Mouse (Mus musculus): ENCODE measurements at regions not wholly inside any gene's neighbourhood (a gene's known extent, or its start where the extent isn't known, plus 50 kb on each side); places are given as distances from the start of the nearest gene placed in this dataset.

DNA sequence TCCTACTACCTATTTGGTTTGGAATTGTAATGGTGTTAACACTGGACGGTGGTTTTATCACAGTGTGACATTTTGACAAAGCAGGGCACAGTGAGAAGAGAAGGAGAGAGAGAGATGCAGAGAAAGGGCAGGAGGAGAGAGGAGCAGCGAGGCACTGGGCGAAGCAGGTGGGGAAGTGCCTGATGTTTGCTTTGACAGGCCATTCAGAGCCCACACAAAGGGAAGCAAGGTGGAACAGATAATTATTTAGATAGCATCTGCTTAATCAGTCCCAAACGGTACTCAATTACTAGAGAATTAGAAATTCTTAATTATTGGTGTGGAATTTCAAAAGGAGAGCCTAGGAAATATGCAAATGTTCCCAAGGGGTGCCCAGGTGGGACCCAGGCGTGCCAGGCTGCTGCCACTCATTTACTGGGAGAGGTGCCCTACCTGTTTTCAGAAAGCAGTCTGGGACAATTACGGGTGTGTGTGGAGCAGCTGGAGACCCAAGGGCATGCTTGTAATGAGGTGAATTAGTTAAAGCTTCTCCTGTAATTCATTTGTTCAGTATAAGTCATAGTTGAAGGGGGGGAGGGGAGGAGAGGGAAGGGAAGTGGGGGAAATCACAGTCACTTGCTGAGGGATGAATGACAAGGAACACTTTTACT is 86.9 kb downstream of the Thnsl2 start:
- Histone ChIP-seq H3K4me1 (no peaks in the 10 kb centered on the region), H3K36me3 (no peaks in the 10 kb centered on the region), H3K9me3 (no peaks in the 10 kb centered on the region), H3K4me2 (no peak overlapping the region), H3K4me3 (replicated peaks) (no peak overlapping the region), H3K27ac (no peak overlapping the region), H3K27me3 (replicated peaks) (no peaks in the 10 kb centered on the region), H3K9ac (no peak overlapping the region)
- no peak for ATAC-seq (ENCODE audit: insufficient read depth, low FRiP score, low read depth)
- 51% methylated on average over 6 of the region's 6 CpGs for WGBS

DNA sequence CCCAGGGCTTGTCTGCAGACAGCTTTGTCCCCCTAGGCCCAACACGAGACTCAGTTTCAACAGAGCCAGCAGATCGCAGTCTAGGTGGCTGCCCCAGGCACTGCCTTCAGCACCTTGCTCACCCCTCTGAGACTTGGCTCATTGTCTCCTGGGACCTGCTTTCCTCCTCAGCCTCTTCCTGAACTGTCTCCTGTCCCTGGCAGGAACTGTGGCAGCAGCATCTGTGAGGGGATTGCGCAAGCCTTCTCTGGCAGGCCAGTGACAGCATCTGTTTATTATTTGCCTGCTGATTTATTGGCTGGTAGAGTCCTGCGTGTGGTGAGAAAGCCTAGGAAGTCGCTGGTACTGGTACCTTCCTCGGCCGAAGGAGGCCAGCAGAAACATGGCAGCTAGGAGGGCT is 84.1 kb downstream of the Thnsl2 start:
- no peaks in the 10 kb centered on the region for H3K36me3 ChIP-seq
- H3K27me3 ChIP-seq (replicated peaks): no peaks in the 10 kb centered on the region
- no peak overlapping the region for H3K27ac ChIP-seq

DNA sequence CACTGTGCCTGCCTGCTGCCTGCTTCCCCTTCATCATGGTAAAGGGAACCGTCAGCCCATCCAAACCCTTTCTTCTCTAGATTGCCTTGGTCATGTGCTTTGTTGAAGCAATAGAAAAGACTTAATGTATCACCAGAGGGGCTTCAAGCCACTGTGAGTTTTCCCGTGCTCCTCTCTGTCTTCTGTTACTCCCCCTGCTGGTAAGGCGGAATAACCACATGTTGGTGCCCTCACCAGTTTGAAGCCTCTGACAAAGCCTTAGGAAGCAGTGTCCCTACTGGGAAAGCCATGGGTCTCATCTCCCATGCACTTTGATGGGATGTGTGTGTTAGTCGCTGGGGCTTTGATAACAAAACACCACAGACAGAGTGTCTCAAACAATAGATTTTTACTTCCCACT is 81.3 kb downstream of the Thnsl2 start:
- no peaks in the 10 kb centered on the region for H3K9me3 ChIP-seq
- no peaks in the 10 kb centered on the region for H3K4me1 ChIP-seq
- 72% methylated on average over 4 of the region's 4 CpGs for WGBS
- no peaks in the 10 kb centered on the region for H3K36me3 ChIP-seq
- no peak overlapping the region for H3K4me2 ChIP-seq
- no peak overlapping the region for H3K27ac ChIP-seq
- no peak for ATAC-seq (ENCODE audit: insufficient read depth, low FRiP score, low read depth)
- H3K4me3 ChIP-seq (replicated peaks): no peak overlapping the region
- no peak overlapping the region for H3K9ac ChIP-seq
- no peaks in the 10 kb centered on the region for H3K27me3 ChIP-seq (replicated peaks)

More for the DNA sequence above, 84.1 kb downstream of the Thnsl2 start:
- Histone ChIP-seq H3K9me3 (no peaks in the 10 kb centered on the region), H3K4me2 (no peak overlapping the region), H3K4me3 (replicated peaks) (no peak overlapping the region), H3K4me1 (no peaks in the 10 kb centered on the region), H3K9ac (no peak overlapping the region)
- no peak for ATAC-seq (ENCODE audit: insufficient read depth, low FRiP score, low read depth)
- WGBS: 47% methylated on average over 7 of the region's 7 CpGs

DNA sequence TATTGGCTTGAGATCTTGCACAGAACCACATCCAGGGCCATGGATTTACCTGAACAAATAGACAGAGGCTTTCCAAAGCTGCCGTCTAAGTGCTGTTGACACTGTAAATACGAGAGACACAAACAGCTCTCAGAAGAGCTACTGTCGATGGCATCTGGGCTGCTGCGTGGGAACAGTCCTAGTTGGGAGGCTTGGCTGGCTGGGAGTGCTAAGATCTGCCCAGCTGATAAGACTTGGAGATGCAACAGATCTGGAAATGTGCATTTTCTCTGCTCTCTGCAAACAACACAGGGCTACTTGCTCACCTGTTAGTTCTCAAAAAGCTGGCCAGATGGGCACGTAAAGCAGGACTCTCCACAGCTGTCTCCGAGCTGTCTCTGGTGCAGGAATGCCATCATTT is 78.8 kb downstream of the Thnsl2 start:
- Histone ChIP-seq H3K4me2 (no peak overlapping the region), H3K9me3 (no peaks in the 10 kb centered on the region), H3K9ac (no peak overlapping the region), H3K4me3 (replicated peaks) (no peak overlapping the region), H3K36me3 (no peaks in the 10 kb centered on the region), H3K27ac (no peak overlapping the region), H3K27me3 (replicated peaks) (no peaks in the 10 kb centered on the region), H3K4me1 (no peaks in the 10 kb centered on the region)
- ATAC-seq (ENCODE audit: insufficient read depth, low FRiP score, low read depth): no peak
- 35% methylated on average over 6 of the region's 6 CpGs for WGBS

- ATAC-seq (ENCODE audit: insufficient read depth, low FRiP score, low read depth): no peak
- Histone ChIP-seq H3K9ac (no peak overlapping the region), H3K36me3 (no peaks in the 10 kb centered on the region), H3K9me3 (no peaks in the 10 kb centered on the region), H3K4me1 (no peaks in the 10 kb centered on the region), H3K4me2 (no peak overlapping the region), H3K27ac (no peak overlapping the region), H3K27me3 (replicated peaks) (no peaks in the 10 kb centered on the region), H3K4me3 (replicated peaks) (no peak overlapping the region)
- WGBS: 48% methylated on average over 4 of the region's 4 CpGs
Observed at GRCm38 (mm10) chr6:71069229-71069628, 75.0 kb downstream of the Thnsl2 start.

- no peaks in the 10 kb centered on the region for H3K9me3 ChIP-seq
- no peaks in the 10 kb centered on the region for H3K27me3 ChIP-seq (replicated peaks)
- no peak overlapping the region for H3K4me2 ChIP-seq
- 41% methylated on average over 5 of the region's 5 CpGs for WGBS
- ATAC-seq (ENCODE audit: insufficient read depth, low FRiP score, low read depth): no peak
- no peaks in the 10 kb centered on the region for H3K36me3 ChIP-seq
- no peak overlapping the region for H3K9ac ChIP-seq
- no peak overlapping the region for H3K4me3 ChIP-seq (replicated peaks)
- no peak overlapping the region for H3K27ac ChIP-seq
- no peaks in the 10 kb centered on the region for H3K4me1 ChIP-seq
Observed at GRCm38 (mm10) chr6:71074789-71075191, 69.4 kb downstream of the Thnsl2 start.
